Mouse (Mus musculus) myocyte (in vitro differentiated cells): ENCODE measurements around the gene Kap. TPM values are rescaled to one million over a fixed set of nuclear protein-coding genes. Genes with fewer than 3 reads are reported as not detected.

Experiments
- H3K27me3 ChIP-seq: one replicate; pipeline ENCODE4 v1.6.1; 2011; ENCODE audit not compliant: control insufficient read depth, insufficient read depth, insufficient read length
- H3K36me3 ChIP-seq: one replicate; pipeline ENCODE4 v1.6.1; 2011; ENCODE audit not compliant: control insufficient read depth, insufficient read depth
- H3K4me2 ChIP-seq: one replicate; pipeline ENCODE4 v1.6.1; 2011; ENCODE audit warnings: low read depth, control low read depth
- H3K4me3 ChIP-seq: one replicate; pipeline ENCODE4 v1.5.1; 2011; ENCODE audit warnings: mild to moderate bottlenecking, control low read depth, moderate library complexity
- H3K79me2 ChIP-seq: one replicate; pipeline ENCODE4 v1.6.1; 2011; ENCODE audit not compliant: control insufficient read depth, insufficient read depth
- H3ac ChIP-seq: one replicate; pipeline ENCODE4 v1.6.1; 2011; ENCODE audit not compliant: control insufficient read depth, insufficient read length
- CEBPB ChIP-seq: IDR thresholded peaks from 2 replicates; pipeline ENCODE4 v1.6.1; 2011; ENCODE audit warnings: mild to moderate bottlenecking, moderate library complexity; ENCODE audit not compliant: poor library complexity, insufficient read depth, severe bottlenecking
- E2F4 ChIP-seq: IDR thresholded peaks from one replicate; pipeline ENCODE4 v1.6.1; 2011; ENCODE audit warnings: mild to moderate bottlenecking, control low read depth, moderate library complexity; ENCODE audit not compliant: insufficient read depth
- MAX ChIP-seq: IDR thresholded peaks from one replicate; pipeline ENCODE4 v1.6.1; 2011; ENCODE audit warnings: low read depth, mild to moderate bottlenecking, control low read depth
- MYOD1 ChIP-seq, 3 experiments: IDR thresholded peaks; one replicate each; pipeline ENCODE4 v1.6.1; 2011; ENCODE audit warnings: control low read depth in 2 of 3, low read depth in 2 of 3, mild to moderate bottlenecking in 2 of 3, moderate library complexity in 1 of 3; ENCODE audit not compliant: insufficient read length in 2 of 3, control insufficient read depth in 1 of 3
- MYOG ChIP-seq, 3 experiments: IDR thresholded peaks; one replicate each; pipeline ENCODE4 v1.6.1; 2011; ENCODE audit warnings: control low read depth in 2 of 3, low read depth in 2 of 3, mild to moderate bottlenecking in 2 of 3; ENCODE audit not compliant: insufficient read length in 2 of 3, control insufficient read depth in 1 of 3, insufficient read depth in 1 of 3
- POLR2A ChIP-seq: IDR thresholded peaks from one replicate; pipeline ENCODE4 v1.6.1; 2011; ENCODE audit warnings: low read depth, mild to moderate bottlenecking, control low read depth, moderate library complexity; ENCODE audit not compliant: insufficient read length
- POLR2AphosphoS2 ChIP-seq: IDR thresholded peaks from one replicate; pipeline ENCODE4 v1.6.1; 2011; ENCODE audit warnings: low read depth, control low read depth; ENCODE audit not compliant: insufficient read length
- REST ChIP-seq: IDR thresholded peaks from one replicate; pipeline ENCODE4 v1.6.1; 2011; ENCODE audit warnings: mild to moderate bottlenecking, control low read depth, moderate library complexity; ENCODE audit not compliant: insufficient read depth, insufficient read length
- SRF ChIP-seq: IDR thresholded peaks from one replicate; pipeline ENCODE4 v1.6.1; 2011; ENCODE audit warnings: low read depth; ENCODE audit not compliant: control insufficient read depth, insufficient read length
- TCF12 ChIP-seq: IDR thresholded peaks from one replicate; pipeline ENCODE4 v1.6.1; 2011; ENCODE audit warnings: mild to moderate bottlenecking, control low read depth; ENCODE audit not compliant: poor library complexity, insufficient read depth, severe bottlenecking
- TCF3 ChIP-seq: IDR thresholded peaks from one replicate; pipeline ENCODE4 v1.6.1; 2011; ENCODE audit warnings: low read depth, control low read depth; ENCODE audit not compliant: insufficient read length
- USF1 ChIP-seq: IDR thresholded peaks from one replicate; pipeline ENCODE4 v1.6.1; 2011; ENCODE audit warnings: low read depth, mild to moderate bottlenecking, control low read depth, moderate library complexity
- polyA plus RNA-seq: library from polyadenylated mRNA; unstranded; fragments of >200 nt; fragmentation: generic; extraction: Trizol; gene quantifications from one replicate; pipeline ENCODE4 v1.2.1, GENCODE M21; 2012; ENCODE audit warnings: missing spikeins

The Kap gene
- polyA plus RNA-seq: not detected

- H3K27me3 ChIP-seq: no peaks in the 10 kb centered on the region
- H3ac ChIP-seq: no peak within 1 kb of the TSS
- no peaks in the 10 kb centered on the region for H3K79me2 ChIP-seq
- H3K4me3 ChIP-seq: no peak within 1 kb of the TSS
- no peak within 1 kb of the TSS for H3K4me2 ChIP-seq
- TF ChIP-seq SRF: no peak
- no peak for TF ChIP-seq MAX
- TF ChIP-seq MYOG (IDR thresholded peaks at IDR 0.05; ENCODE audit: control insufficient read depth in 1 of 3, insufficient read depth in 1 of 3, insufficient read length in 2 of 3, low read depth in 2 of 3): no peak
- TF ChIP-seq POLR2A: no peak
- TF ChIP-seq CEBPB: no peak
- no peak for TF ChIP-seq POLR2AphosphoS2
- TF ChIP-seq USF1: no peak
- TF ChIP-seq MYOD1 (IDR thresholded peaks at IDR 0.05; ENCODE audit: control insufficient read depth in 1 of 3, insufficient read length in 2 of 3, low read depth in 2 of 3): no peak
- no peaks in the 10 kb centered on the region for H3K36me3 ChIP-seq
These were observed at the start of gene Kap for GRCm38 (mm10) chr6:133853526-133853925. TSS of gene Kap (minus strand) at chr6:133853762.

DNA sequence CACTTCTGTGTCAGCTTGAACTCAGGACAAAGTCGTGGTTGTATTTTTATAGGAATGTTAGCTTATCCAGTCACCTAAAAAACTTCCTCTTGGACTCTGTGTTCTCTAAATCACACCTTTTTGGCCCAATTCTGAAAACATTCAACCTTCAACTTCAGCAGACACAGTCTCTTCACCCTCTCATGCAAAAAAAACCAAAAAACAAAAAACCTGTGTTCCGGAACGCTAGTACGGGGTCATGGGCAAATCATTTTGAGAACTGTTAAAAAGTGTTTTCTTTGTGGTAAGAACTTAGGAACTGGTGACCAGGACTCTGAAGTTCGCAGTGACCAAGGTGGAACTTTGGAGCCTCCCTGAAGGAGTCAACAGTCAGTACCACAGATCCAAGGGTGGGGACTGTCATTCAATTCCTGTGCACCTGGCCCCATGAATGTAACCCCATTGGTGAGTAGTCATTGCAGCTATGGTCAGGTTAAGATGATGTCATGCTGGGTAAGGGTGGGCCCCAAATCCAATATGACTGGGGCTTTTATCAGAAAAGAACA, 32.4 kb upstream of the Kap start:
- Histone ChIP-seq H3K79me2 (no peaks in the 10 kb centered on the region), H3K36me3 (no peaks in the 10 kb centered on the region), H3ac (no peak overlapping the region), H3K27me3 (no peaks in the 10 kb centered on the region), H3K4me2 (no peak overlapping the region), H3K4me3 (no peak overlapping the region)
- TF ChIP-seq MAX (no peak), POLR2A (no peak), MYOG (IDR thresholded peaks at IDR 0.05; ENCODE audit: control insufficient read depth in 1 of 3, insufficient read depth in 1 of 3, insufficient read length in 2 of 3, low read depth in 2 of 3) (no peak), POLR2AphosphoS2 (no peak), REST (no peak), TCF3 (no peak), MYOD1 (IDR thresholded peaks at IDR 0.05; ENCODE audit: control insufficient read depth in 1 of 3, insufficient read length in 2 of 3, low read depth in 2 of 3) (no peak), E2F4 (no peak), USF1 (no peak), CEBPB (no peak), TCF12 (no peak), SRF (no peak)

- TF ChIP-seq CEBPB (no peak), TCF3 (no peak), REST (no peak), MAX (no peak), MYOD1 (IDR thresholded peaks at IDR 0.05; ENCODE audit: control insufficient read depth in 1 of 3, insufficient read length in 2 of 3, low read depth in 2 of 3) (no peak), E2F4 (no peak), USF1 (no peak)
- H3K79me2 ChIP-seq: no peaks in the 10 kb centered on the region
- no peak overlapping the region for H3K4me2 ChIP-seq
- no peaks in the 10 kb centered on the region for H3K36me3 ChIP-seq
- no peaks in the 10 kb centered on the region for H3K27me3 ChIP-seq
- H3ac ChIP-seq: no peak overlapping the region
- no peak overlapping the region for H3K4me3 ChIP-seq
These were observed 30.0 kb upstream of the Kap start for GRCm38 (mm10) chr6:133883446-133883985.

DNA sequence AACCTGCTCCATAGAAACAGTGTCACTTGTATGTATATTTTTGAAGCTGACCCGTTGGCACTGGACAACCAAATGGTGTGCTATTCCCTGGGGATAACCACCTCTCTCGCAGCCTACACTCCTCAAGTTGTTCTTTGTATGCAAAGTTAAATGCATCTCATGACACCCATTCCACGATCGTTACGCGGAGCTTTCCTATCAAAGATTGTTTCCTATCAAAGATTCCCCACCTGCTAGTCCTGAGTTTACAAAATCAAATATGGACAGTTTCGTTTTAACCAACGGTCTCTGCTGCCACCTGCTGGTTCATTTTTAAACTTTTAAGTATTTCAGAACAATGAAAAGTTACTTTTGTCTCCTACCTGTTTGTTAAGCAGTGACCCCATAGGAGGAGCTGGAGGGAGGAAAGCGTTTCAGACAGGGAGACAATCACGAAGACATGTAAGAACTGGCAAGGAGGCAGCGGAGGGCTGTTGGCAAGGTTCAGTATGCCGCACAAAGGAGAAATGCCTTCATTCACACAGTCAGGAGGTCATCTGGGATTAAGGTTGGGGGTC, 22.4 kb upstream of the Kap start:
- TF ChIP-seq POLR2AphosphoS2: no peak
- no peak for TF ChIP-seq TCF3
- TF ChIP-seq POLR2A: no peak
- no peak for TF ChIP-seq CEBPB
- TF ChIP-seq MYOG (IDR thresholded peaks at IDR 0.05; ENCODE audit: control insufficient read depth in 1 of 3, insufficient read depth in 1 of 3, insufficient read length in 2 of 3, low read depth in 2 of 3): no peak
- TF ChIP-seq TCF12: no peak
- no peak for TF ChIP-seq MAX
- no peak for TF ChIP-seq REST
- TF ChIP-seq E2F4: no peak
- TF ChIP-seq MYOD1 (IDR thresholded peaks at IDR 0.05; ENCODE audit: control insufficient read depth in 1 of 3, insufficient read length in 2 of 3, low read depth in 2 of 3): no peak
- TF ChIP-seq SRF: no peak
- TF ChIP-seq USF1: no peak
- H3K4me2 ChIP-seq: no peak overlapping the region
- no peak overlapping the region for H3ac ChIP-seq
- H3K36me3 ChIP-seq: no peaks in the 10 kb centered on the region
- no peaks in the 10 kb centered on the region for H3K79me2 ChIP-seq
- no peak overlapping the region for H3K4me3 ChIP-seq
- no peaks in the 10 kb centered on the region for H3K27me3 ChIP-seq

- no peaks in the 10 kb centered on the region for H3K79me2 ChIP-seq
- no peak for TF ChIP-seq TCF3
- H3K27me3 ChIP-seq: no peaks in the 10 kb centered on the region
- no peak overlapping the region for H3K4me3 ChIP-seq
- no peak overlapping the region for H3K4me2 ChIP-seq
- H3ac ChIP-seq: no peak overlapping the region
- no peaks in the 10 kb centered on the region for H3K36me3 ChIP-seq
These were observed 19.1 kb upstream of the Kap start for GRCm38 (mm10) chr6:133872667-133873066.
